Mouse (Mus musculus) lung, adult 10 weeks (tissue): ENCODE data around the gene Tef. TPM values are rescaled to one million over a fixed set of nuclear protein-coding genes. Genes with fewer than 3 reads are reported as not detected.

ENCODE experiments used
- polyA plus RNA-seq: library from polyadenylated mRNA; stranded (reverse); fragments of 350-450 nt; fragmentation: Illumina TruSeq; extraction: RNeasy Lipid Tissue Mini Kit (QIAGEN cat#74804); gene quantifications from one replicate; pipeline ENCODE4 v1.2.3, GENCODE M21; 2014; ENCODE audit warnings: low read depth, low replicate concordance; ENCODE audit not compliant: insufficient read depth

The Tef gene
- 35.0 TPM for polyA plus RNA-seq

DNA sequence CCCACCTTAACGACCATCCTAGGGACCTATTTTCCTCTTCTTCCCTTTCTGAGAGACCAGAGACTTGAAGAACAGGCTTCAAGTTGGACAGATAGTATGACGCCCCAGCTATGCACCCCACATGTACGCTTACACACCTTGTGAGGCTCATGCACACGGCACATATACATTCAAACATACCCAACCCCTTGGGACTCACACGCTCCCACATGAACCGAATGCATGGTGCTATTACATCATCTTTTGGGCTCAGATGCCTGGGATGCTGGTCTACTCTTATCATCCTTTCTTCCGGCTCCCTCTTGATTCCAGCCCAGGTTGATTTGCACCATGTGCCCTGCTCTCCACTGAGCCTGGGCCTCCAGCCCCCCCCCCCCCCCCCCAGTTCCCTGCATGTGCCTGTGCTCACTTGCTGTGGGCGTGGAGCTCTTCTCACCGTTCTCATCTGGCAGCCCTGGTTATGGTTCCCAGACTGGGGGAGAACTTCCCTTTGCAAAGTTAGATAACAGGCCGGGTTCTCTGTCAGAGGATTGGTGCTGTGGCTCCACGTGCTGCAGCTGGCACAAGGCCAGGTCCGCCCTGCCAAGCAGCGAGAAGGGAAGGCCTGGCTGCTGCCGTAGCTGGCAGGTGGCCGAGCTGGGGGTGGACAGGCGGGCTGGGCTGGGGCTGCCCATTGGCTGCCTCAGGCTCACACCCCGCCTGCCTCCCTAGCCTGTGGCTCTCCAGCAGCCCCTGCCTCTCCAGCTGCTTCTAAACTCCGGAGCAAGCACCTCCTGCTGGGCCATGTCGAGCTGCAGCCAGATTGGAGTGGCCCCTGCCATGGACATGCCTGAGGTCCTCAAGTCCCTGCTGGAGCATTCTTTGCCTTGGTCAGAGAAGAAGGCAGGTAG is at the start of gene Tef:
Tef (plus strand) TSS at position 421 of the 890 bp plus-strand sequence.

DNA sequence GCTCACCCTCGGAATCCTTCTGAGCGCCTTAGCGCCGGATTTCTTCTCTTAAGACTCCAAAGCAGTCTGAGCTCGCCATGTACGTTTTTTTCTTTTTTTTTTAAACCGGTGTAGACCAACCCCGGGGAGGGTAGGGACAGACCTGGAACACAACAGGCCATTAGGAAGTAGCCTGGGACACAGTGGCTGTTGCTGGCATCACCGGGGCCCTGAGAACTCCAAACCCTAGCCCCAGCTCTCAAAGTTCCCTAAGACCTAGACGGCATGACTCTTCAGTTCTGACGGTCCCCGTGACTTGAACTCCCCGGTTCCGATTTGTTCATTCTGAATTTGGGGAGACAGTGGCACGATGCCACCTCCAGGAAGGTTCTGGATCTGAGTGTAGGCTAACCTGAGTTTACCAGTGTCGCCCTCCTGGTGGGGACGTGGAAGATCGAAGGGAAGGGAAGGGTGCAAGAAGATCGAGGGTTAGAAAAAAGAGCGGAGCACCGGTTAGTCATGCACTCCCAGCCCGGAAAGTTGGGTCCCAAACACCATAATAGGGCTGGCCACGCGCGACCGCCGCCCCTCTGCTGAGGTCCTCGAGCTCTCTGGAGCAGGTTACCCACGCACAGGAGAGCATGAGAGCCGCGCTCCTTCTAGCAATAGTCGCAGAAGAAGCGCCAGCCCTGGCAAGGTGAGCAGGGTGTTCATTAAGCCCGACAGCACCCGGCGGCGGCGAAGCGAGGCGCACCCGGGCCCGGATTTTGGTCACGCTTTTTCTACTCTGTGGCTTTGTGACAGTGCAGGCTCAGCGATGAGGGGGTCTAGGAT is 56.5 kb downstream of the Tef start, which contains the start of gene Tob2:
Tob2 (minus strand) TSS at position 280 of the 813 bp plus-strand sequence.

DNA sequence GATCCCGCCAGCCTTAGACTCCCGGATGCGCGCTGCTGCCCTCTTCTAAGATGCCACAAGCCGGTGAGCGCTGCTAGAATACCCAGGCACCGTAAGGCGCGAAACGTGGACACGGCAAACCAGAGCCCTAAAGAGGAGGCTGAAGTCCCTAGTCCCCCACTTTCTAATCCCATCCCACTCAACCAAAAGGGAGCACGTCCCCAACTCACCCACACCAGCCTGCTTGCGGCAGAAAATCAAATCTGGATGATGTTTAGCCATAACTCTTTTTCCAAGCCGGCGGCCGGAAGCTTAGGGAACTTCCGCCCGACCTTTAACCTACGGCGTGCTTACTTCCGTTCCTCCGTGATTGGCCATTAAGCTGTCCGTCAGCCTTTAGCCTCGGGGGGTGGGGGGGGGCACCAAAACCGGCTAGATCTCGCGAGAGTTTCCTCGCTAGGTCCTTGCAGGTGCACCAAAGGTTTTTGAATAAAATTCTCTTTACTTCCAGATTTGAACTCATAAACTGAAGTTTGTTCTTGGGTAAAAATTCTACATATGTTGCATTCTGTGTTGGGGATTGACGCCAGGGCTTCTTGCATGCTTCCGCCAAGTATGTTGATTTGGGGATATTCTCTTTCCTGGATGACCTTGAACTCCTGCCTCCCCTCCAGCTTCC is 69.5 kb downstream of the Tef start, which contains the start of gene Phf5a:
Phf5a (minus strand) TSS at position 308 of the 658 bp plus-strand sequence.

DNA sequence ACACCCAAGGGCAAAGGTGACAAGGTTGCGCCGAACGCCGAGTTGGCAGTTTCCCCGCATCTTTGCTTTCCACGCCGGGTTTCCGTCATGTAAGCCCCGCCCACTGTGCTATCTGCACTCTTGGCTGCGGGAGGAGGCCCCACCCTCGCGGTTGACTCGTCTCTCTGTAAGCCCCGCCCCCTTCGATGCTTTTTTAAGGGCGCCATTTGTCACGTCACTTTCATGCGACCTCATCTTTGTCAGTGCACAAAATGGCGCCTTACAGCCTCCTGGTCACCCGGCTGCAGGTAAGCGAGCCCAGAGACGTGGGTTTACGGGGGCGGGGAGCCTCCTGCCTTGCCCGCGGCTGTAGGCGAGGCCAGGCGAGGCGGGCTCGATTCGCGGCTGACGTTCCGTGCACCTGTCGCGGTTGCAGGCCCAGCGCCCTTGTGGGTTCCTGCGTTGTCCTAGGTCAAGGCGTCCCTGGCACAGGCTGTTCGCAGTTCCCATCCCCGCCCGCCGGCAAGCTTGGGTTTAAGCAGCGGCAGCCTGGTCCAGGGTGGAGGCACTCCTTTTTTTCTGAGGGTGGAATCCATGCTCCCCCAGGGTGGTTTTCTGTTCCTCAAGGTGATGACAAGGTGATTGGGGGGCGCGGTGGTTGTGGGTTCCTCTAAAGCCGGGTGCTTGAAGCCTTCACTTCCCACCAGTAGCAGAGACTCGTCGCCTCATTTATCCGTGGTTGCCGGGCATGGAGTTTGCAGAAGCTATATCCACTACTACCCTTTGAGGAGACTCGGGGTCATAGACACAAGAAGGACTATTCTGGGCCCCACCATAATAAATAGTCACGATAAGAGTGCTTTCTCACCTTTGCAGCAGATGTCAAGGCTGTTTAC is 70.3 kb downstream of the Tef start, which contains the start of gene Aco2:
Aco2 (plus strand) TSS at position 48 of the 875 bp plus-strand sequence.

Other genes starting within 250 kb of the Tef start
- 7.2 TPM for gene Ep300, start 217.1 kb upstream of the Tef start, polyA plus RNA-seq
- 8.0 TPM for gene L3mbtl2, start 138.5 kb upstream of the Tef start, polyA plus RNA-seq
- 1.7 TPM for gene Chadl, start 105.1 kb upstream of the Tef start, polyA plus RNA-seq
- 18.3 TPM for gene Zc3h7b, start 57.4 kb upstream of the Tef start, polyA plus RNA-seq
- 25.6 TPM for gene Rangap1, start 56.9 kb upstream of the Tef start, polyA plus RNA-seq
- gene Tob2, start 56.4 kb downstream of the Tef start, polyA plus RNA-seq = 12.8 TPM
- 55.8 TPM for gene Phf5a, start 69.5 kb downstream of the Tef start, polyA plus RNA-seq
- gene Aco2, start 69.9 kb downstream of the Tef start, polyA plus RNA-seq = 86.1 TPM
- 10.8 TPM for gene Polr3h, start 123.8 kb downstream of the Tef start, polyA plus RNA-seq
- gene Csdc2, start 134.3 kb downstream of the Tef start, polyA plus RNA-seq = 3.1 TPM
- gene Pmm1, start 158.5 kb downstream of the Tef start, polyA plus RNA-seq = 27.0 TPM
- gene 1700029P11Rik, start 178.1 kb downstream of the Tef start, polyA plus RNA-seq = not detected
- 16.5 TPM for gene Xrcc6, start 185.4 kb downstream of the Tef start, polyA plus RNA-seq
- gene Desi1, start 231.4 kb downstream of the Tef start, polyA plus RNA-seq = 16.9 TPM
- 153 TPM for gene Snu13, start 245.2 kb downstream of the Tef start, polyA plus RNA-seq